Mouse (Mus musculus) heart, adult 2 months (tissue): ENCODE results near the gene Dgkz.

Source experiments
- CTCF ChIP-seq: fragments of 200-600 bp; IDR thresholded peaks from 2 replicates; pipeline ENCODE4 v1.8.1; 2022; ENCODE audit warnings: antibody characterized with exemption, mild to moderate bottlenecking, moderate library complexity
- EP300 ChIP-seq: fragments of 200-500 bp; IDR thresholded peaks from 2 replicates; pipeline ENCODE4 v1.6.1; 2011; ENCODE audit warnings: low read depth, low read length, control low read depth; ENCODE audit not compliant: insufficient read depth
- POLR2A ChIP-seq: fragments of 200-500 bp; IDR thresholded peaks from 2 replicates; pipeline ENCODE4 v1.6.1; 2011; ENCODE audit warnings: mild to moderate bottlenecking, low read depth, low read length, control low read depth; ENCODE audit not compliant: insufficient read depth

- TF ChIP-seq POLR2A: no peak
- no peak for TF ChIP-seq EP300
- TF ChIP-seq CTCF: no peak
Observed at GRCm38 (mm10) chr2:91902336-91902735, 73.3 kb downstream of the Dgkz start.
